Mouse (Mus musculus): ENCODE results near the gene Sec16b. TPM values are rescaled to one million over a fixed set of nuclear protein-coding genes. Genes with fewer than 3 reads are reported as not detected.
A peak's percentile ranks its signal among the peaks of the same experiment; 100 is the strongest.

The Sec16b gene
- polyA plus RNA-seq, 1 experiment from 2014 or later, result 0.79 TPM

GRCm38 (mm10) chr1:157524775-157525174 is 18.2 kb downstream of the Sec16b start:
- no peaks in the 10 kb centered on the region for H3K36me3 ChIP-seq (replicated peaks; ENCODE audit: control insufficient read depth, insufficient read depth)
- no peaks in the 10 kb centered on the region for H3K9me3 ChIP-seq (ENCODE audit: control insufficient read depth, low read length)
- DNase-seq (ENCODE audit: low spot score) (no peak), ATAC-seq (ENCODE audit: low FRiP score) (no peak)
- no peaks in the 10 kb centered on the region for H3K27me3 ChIP-seq (ENCODE audit: control insufficient read depth, insufficient read depth, low read length)
- H3K27ac ChIP-seq, result no peak overlapping the region
- H3K4me3 ChIP-seq (replicated peaks; ENCODE audit: low read length), result no peak overlapping the region
- H3K9ac ChIP-seq, result no peak overlapping the region
- H3K4me1 ChIP-seq (replicated peaks; ENCODE audit: control insufficient read depth, insufficient read depth, low read length), result no peaks in the 10 kb centered on the region
- H3K4me2 ChIP-seq (replicated peaks), result no peak overlapping the region
- 92% methylated on average over 7 of the region's 7 CpGs for whole genome bisulfite sequencing

DNA sequence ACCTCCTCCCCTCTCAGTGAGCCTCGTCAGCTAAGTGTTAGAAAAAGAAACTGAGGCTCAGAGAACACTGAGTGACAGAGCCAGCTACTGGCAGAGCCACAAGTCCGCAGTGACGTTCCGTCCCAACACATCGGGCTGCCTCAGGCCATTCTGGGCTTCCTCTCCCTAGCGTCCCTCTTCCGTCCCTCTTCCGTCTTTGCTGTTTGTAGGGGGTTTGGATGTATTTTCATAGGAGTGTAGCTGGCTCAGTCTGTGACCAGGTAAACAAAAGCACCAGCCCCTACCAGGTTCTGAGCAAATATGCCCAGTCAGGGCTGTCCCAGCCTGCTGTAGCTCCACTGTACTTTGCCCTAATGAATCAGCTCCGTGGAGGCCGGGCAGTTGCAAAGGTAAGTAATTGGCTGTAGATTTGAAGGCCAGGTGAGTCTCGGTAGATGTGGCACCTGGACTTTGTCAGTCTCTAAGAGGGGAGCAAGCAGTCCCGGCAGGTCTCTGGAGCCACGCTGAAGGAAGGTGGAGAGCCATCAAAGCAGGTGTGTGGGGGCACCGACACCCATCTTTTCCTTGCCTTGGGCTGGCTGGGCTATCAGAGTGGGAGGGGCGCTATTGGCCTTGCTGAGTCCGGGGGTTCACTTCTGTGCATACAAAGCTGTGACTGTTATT is 19.3 kb downstream of the Sec16b start:
- H3K27me3 ChIP-seq (ENCODE audit: control insufficient read depth, insufficient read depth, low read length), result no peaks in the 10 kb centered on the region
- no peaks in the 10 kb centered on the region for H3K9me3 ChIP-seq (ENCODE audit: control insufficient read depth, low read length)
- no peak overlapping the region for H3K9ac ChIP-seq
- H3K4me3 ChIP-seq (replicated peaks; ENCODE audit: low read length), result no peak overlapping the region
- no peak overlapping the region for H3K27ac ChIP-seq
- H3K4me1 ChIP-seq (replicated peaks; ENCODE audit: control insufficient read depth, insufficient read depth, low read length), result no peaks in the 10 kb centered on the region
- ATAC-seq (ENCODE audit: low FRiP score), result no peak
- H3K36me3 ChIP-seq (replicated peaks; ENCODE audit: control insufficient read depth, insufficient read depth), result no peaks in the 10 kb centered on the region
- DNase-seq (ENCODE audit: low spot score), result no peak
- WGBS, result 94% methylated on average over 16 of the region's 16 CpGs
- no peak overlapping the region for H3K4me2 ChIP-seq (replicated peaks)

DNA sequence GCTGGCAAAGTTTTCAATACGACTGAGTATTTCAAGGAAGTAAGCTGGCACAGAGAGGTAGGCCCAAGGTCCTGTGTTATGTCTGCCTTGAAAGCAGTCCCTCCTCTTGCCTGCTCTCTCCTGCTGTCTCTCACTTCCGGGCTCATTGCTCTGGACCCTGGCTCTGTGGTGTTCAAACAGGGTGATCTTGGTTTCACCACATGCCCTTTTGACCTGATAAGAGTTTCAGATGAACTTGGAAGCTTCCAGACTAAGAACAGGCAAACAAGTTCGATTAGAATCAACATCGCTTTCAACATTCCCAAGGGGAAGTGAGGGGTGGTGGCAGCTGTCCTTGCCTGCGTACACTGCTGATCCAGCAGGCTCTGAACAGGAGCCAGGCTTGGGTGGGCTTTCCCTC is 20.1 kb downstream of the Sec16b start:
- DNase-seq (ENCODE audit: low spot score), result no peak
- ATAC-seq (ENCODE audit: low FRiP score), result no peak
- Histone ChIP-seq H3K4me1 (replicated peaks; ENCODE audit: control insufficient read depth, insufficient read depth, low read length) (no peaks in the 10 kb centered on the region), H3K4me3 (replicated peaks; ENCODE audit: low read length) (no peak overlapping the region), H3K36me3 (replicated peaks; ENCODE audit: control insufficient read depth, insufficient read depth) (no peaks in the 10 kb centered on the region), H3K9ac (no peak overlapping the region), H3K27me3 (ENCODE audit: control insufficient read depth, insufficient read depth, low read length) (no peaks in the 10 kb centered on the region), H3K4me2 (replicated peaks) (no peak overlapping the region), H3K9me3 (ENCODE audit: control insufficient read depth, low read length) (no peaks in the 10 kb centered on the region), H3K27ac (no peak overlapping the region)
- 79% methylated on average over 5 of the region's 5 CpGs for WGBS

GRCm38 (mm10) chr1:157532826-157533460 is 26.4 kb downstream of the Sec16b start:
- no peak overlapping the region for H3K4me2 ChIP-seq (replicated peaks)
- no peaks in the 10 kb centered on the region for H3K36me3 ChIP-seq (replicated peaks; ENCODE audit: control insufficient read depth, insufficient read depth)
- no peak overlapping the region for H3K4me3 ChIP-seq (replicated peaks; ENCODE audit: low read length)
- WGBS, result 51% methylated on average over 8 of the region's 8 CpGs
- no peak overlapping the region for H3K27ac ChIP-seq
- no peak for DNase-seq (ENCODE audit: low spot score)
- H3K9me3 ChIP-seq (ENCODE audit: control insufficient read depth, low read length), result no peaks in the 10 kb centered on the region
- H3K4me1 ChIP-seq (replicated peaks; ENCODE audit: control insufficient read depth, insufficient read depth, low read length), result no peaks in the 10 kb centered on the region; the same call in 1 of the 2 replicates
- no peaks in the 10 kb centered on the region for H3K27me3 ChIP-seq (ENCODE audit: control insufficient read depth, insufficient read depth, low read length)
- no peak overlapping the region for H3K9ac ChIP-seq
- ATAC-seq (ENCODE audit: low FRiP score), result no peak

DNA sequence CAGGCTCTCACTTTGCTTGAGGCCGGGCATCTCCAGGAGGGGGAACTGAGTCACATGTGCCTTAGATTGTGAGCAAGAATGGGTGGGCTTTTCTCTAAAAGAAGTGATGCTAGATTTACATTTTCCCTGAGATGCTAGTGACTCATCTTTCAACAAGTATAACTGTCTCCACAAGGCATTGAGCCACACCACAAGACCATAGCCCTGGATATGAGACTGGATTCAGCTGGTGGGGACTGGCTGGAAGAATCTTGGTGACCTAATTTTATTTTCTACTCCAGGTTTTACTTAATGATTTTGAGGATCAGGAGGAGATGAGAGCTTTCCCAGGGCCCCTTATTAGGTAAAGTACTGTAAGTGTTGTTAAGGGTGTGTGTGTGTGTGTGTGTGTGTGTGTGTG is 29.0 kb downstream of the Sec16b start:
- ATAC-seq (ENCODE audit: low FRiP score) (no peak), DNase-seq (ENCODE audit: low spot score) (no peak)
- Histone ChIP-seq H3K36me3 (replicated peaks; ENCODE audit: control insufficient read depth, insufficient read depth) (no peaks in the 10 kb centered on the region), H3K4me3 (replicated peaks; ENCODE audit: low read length) (no peak overlapping the region), H3K27me3 (ENCODE audit: control insufficient read depth, insufficient read depth, low read length) (no peaks in the 10 kb centered on the region), H3K4me1 (replicated peaks; ENCODE audit: control insufficient read depth, insufficient read depth, low read length) (no peaks in the 10 kb centered on the region; the same call in 1 of the 2 replicates), H3K9ac (no peak overlapping the region), H3K4me2 (replicated peaks) (no peak overlapping the region), H3K27ac (no peak overlapping the region), H3K9me3 (ENCODE audit: control insufficient read depth, low read length) (no peaks in the 10 kb centered on the region)
- WGBS, result 85% methylated on average over 1 of the region's 1 CpGs

- Histone ChIP-seq H3K27ac (no peak overlapping the region), H3K27me3 (ENCODE audit: control insufficient read depth, insufficient read depth, low read length) (no peaks in the 10 kb centered on the region), H3K9ac (no peak overlapping the region), H3K36me3 (replicated peaks; ENCODE audit: control insufficient read depth, insufficient read depth) (no peaks in the 10 kb centered on the region), H3K4me1 (replicated peaks; ENCODE audit: control insufficient read depth, insufficient read depth, low read length) (no peaks in the 10 kb centered on the region; the same call in 1 of the 2 replicates), H3K9me3 (ENCODE audit: control insufficient read depth, low read length) (no peaks in the 10 kb centered on the region), H3K4me2 (replicated peaks) (no peak overlapping the region), H3K4me3 (replicated peaks; ENCODE audit: low read length) (no peak overlapping the region)
- WGBS, result 9% methylated on average over 6 of the region's 6 CpGs
- DNase-seq (ENCODE audit: low spot score) (peak; percentile 87), ATAC-seq (ENCODE audit: low FRiP score) (peak; percentile 43; the same call in 1 of the 2 replicates)
These were observed 29.9 kb downstream of the Sec16b start for GRCm38 (mm10) chr1:157536471-157536870.

DNA sequence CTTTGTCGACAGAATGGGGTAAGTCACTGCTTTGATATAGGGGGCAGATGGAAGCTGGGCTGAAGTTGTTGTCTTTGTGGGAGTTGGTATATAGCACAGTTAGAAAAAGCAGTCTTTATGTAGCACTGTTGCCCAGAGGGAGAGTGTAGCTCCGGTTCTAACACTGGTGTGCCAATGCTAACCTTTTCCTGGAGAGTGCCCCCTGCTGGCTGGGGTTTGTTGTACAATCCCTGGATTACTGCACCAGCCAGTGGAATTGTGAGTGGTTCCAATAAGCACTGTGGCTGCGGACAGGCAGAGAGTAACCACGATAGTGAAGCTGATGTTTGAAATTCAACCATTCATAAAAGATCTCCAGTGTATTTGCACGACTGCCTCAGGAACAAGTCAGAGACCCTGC is 31.1 kb downstream of the Sec16b start:
- ATAC-seq (ENCODE audit: low FRiP score), result no peak
- Histone ChIP-seq H3K9ac (no peak overlapping the region), H3K4me1 (replicated peaks; ENCODE audit: control insufficient read depth, insufficient read depth, low read length) (no peaks in the 10 kb centered on the region; the same call in 1 of the 2 replicates), H3K27ac (no peak overlapping the region), H3K4me2 (replicated peaks) (no peak overlapping the region), H3K9me3 (ENCODE audit: control insufficient read depth, low read length) (no peaks in the 10 kb centered on the region), H3K36me3 (replicated peaks; ENCODE audit: control insufficient read depth, insufficient read depth) (no peaks in the 10 kb centered on the region), H3K4me3 (replicated peaks; ENCODE audit: low read length) (no peak overlapping the region), H3K27me3 (ENCODE audit: control insufficient read depth, insufficient read depth, low read length) (no peaks in the 10 kb centered on the region)
- WGBS, result 87% methylated on average over 5 of the region's 5 CpGs
- DNase-seq (ENCODE audit: low spot score), result no peak

DNA sequence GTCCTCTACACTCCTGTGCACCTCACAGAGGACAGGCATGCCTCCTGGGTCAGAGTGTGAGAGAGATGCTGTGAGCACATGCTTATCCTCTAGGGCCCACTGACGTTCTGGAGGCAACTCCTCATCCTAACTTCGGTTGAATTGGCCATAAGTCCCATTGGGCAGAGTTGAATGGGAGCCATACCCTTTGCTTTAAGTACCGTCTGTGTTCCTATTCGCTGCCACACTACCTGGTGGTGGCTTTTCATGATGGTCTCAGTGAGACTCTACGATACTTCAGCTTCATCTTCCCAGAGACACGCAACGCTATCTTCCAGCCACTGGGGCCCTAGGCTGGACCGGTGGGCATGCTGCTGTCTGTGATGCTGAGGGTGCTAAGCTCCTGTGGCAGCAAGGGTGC is 38.5 kb downstream of the Sec16b start:
- ATAC-seq (ENCODE audit: low FRiP score) (no peak), DNase-seq (ENCODE audit: low spot score) (no peak)
- 95% methylated on average over 8 of the region's 8 CpGs for WGBS
- Histone ChIP-seq H3K4me2 (replicated peaks) (no peak overlapping the region), H3K4me3 (replicated peaks; ENCODE audit: low read length) (no peak overlapping the region), H3K9ac (no peak overlapping the region), H3K4me1 (replicated peaks; ENCODE audit: control insufficient read depth, insufficient read depth, low read length) (no peaks in the 10 kb centered on the region), H3K36me3 (replicated peaks; ENCODE audit: control insufficient read depth, insufficient read depth) (no peaks in the 10 kb centered on the region), H3K27me3 (ENCODE audit: control insufficient read depth, insufficient read depth, low read length) (no peaks in the 10 kb centered on the region), H3K27ac (no peak overlapping the region), H3K9me3 (ENCODE audit: control insufficient read depth, low read length) (no peaks in the 10 kb centered on the region)

DNA sequence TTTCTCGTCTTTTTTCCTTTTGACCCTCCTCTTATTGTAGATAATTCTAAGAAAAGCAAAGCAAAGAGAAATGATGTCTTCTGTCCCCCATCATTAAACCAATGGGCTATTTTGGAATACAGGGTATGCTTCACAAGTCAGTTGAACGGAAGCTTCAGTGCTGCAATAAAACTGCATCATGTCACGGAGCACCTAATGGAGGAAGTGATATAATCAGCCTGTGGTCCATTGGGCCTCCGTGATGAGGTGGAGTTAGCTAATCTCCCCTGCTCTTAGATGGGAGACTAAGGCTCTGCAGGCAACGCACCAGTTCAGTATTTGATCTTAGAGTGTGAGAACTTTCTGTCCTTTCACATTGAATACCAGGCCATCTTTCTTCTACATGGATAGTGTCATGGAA is 41.1 kb downstream of the Sec16b start:
- WGBS, result 92% methylated on average over 5 of the region's 5 CpGs
- ATAC-seq (ENCODE audit: low FRiP score), result no peak

More for the DNA sequence above, 41.1 kb downstream of the Sec16b start:
- no peak for DNase-seq (ENCODE audit: low spot score)
- no peaks in the 10 kb centered on the region for H3K27me3 ChIP-seq (ENCODE audit: control insufficient read depth, insufficient read depth, low read length)
- H3K4me2 ChIP-seq (replicated peaks), result no peak overlapping the region
- H3K9ac ChIP-seq, result no peak overlapping the region
- no peak overlapping the region for H3K27ac ChIP-seq
- no peaks in the 10 kb centered on the region for H3K4me1 ChIP-seq (replicated peaks; ENCODE audit: control insufficient read depth, insufficient read depth, low read length)
- no peaks in the 10 kb centered on the region for H3K36me3 ChIP-seq (replicated peaks; ENCODE audit: control insufficient read depth, insufficient read depth)
- no peaks in the 10 kb centered on the region for H3K9me3 ChIP-seq (ENCODE audit: control insufficient read depth, low read length)
- no peak overlapping the region for H3K4me3 ChIP-seq (replicated peaks; ENCODE audit: low read length)
